Mouse (Mus musculus) liver, postnatal 0 days (tissue): ENCODE measurements around the gene Flot1. TPM values are rescaled to one million over a fixed set of nuclear protein-coding genes. Genes with fewer than 3 reads are reported as not detected.

ENCODE experiments used
- ATAC-seq: fragments of 200-750 bp; cut with Nextera tagmentation; 2 replicates; pipeline ENCODE4 v1.8.0; 2017; ENCODE audit warnings: mild to moderate bottlenecking, moderate library complexity
- DNase-seq: peaks from one replicate; pipeline ENCODE4 v3.0.0-alpha.2; 2016
- H3K27ac ChIP-seq: fragments of 300-500 bp; sonication (generic); 2 replicates; pipeline ENCODE4 v1.5.1; 2014; ENCODE audit warnings: antibody characterized with exemption, moderate library complexity, mild to moderate bottlenecking, low read depth
- H3K27me3 ChIP-seq: fragments of 300-500 bp; sonication (generic); 2 replicates; pipeline ENCODE4 v1.6.1; 2014; ENCODE audit warnings: low read length, control low read depth, mixed read lengths; ENCODE audit not compliant: insufficient read depth
- H3K36me3 ChIP-seq: fragments of 300-500 bp; sonication (generic); replicated peaks from 2 replicates; pipeline ENCODE4 v1.6.1; 2014; ENCODE audit warnings: mild to moderate bottlenecking, control low read depth, low read length, moderate library complexity, mixed read lengths; ENCODE audit not compliant: insufficient read depth
- H3K4me1 ChIP-seq: fragments of 300-500 bp; sonication (generic); 2 replicates; pipeline ENCODE4 v1.6.1; 2014; ENCODE audit warnings: antibody characterized with exemption, mild to moderate bottlenecking, control low read depth; ENCODE audit not compliant: insufficient read depth
- H3K4me2 ChIP-seq: fragments of 300-500 bp; sonication (generic); 2 replicates; pipeline ENCODE4 v1.6.1; 2014; ENCODE audit warnings: low read depth, mild to moderate bottlenecking, low read length, moderate library complexity, mixed read lengths
- H3K4me3 ChIP-seq: fragments of 300-500 bp; sonication (generic); 2 replicates; pipeline ENCODE4 v1.5.1; 2014; ENCODE audit warnings: low read depth, low read length
- H3K9ac ChIP-seq: fragments of 300-500 bp; sonication (generic); replicated peaks from 2 replicates; pipeline ENCODE4 v1.6.1; 2014; ENCODE audit warnings: mild to moderate bottlenecking, moderate library complexity
- H3K9me3 ChIP-seq: fragments of 300-500 bp; sonication (generic); 2 replicates; pipeline ENCODE4 v1.6.1; 2016; ENCODE audit warnings: mild to moderate bottlenecking, control low read depth, low read length, mixed read lengths
- CTCF ChIP-seq: sonication (generic); IDR thresholded peaks from 2 replicates; pipeline ENCODE4 v1.5.1; 2016; ENCODE audit warnings: antibody characterized with exemption, low read depth
- EP300 ChIP-seq: IDR thresholded peaks from 2 replicates; pipeline ENCODE4 v1.6.1; 2016; ENCODE audit warnings: antibody characterized with exemption, low read depth, mild to moderate bottlenecking
- WGBS: fragments of 180-500 bp; shearing (Covaris S2); extraction: QIAGEN DNeasy Blood & Tissue Kit; methylation state at CpG from one replicate; pipeline ENCODE4 v1.1.7; 2014; ENCODE audit not compliant: insufficient replicate concordance; 5-methylcytosine and 5-hydroxymethylcytosine counted together
- polyA plus RNA-seq: library from polyadenylated mRNA; unstranded; fragments of >200 nt; fragmentation: Nextera tagmentation; extraction: Ambion mirVana; gene quantifications from 2 replicates; pipeline ENCODE4 v1.2.1, GENCODE M21; 2015

Flot1 gene
- polyA plus RNA-seq, 1 experiment from 2014 or later, result 31.3 TPM

- Histone ChIP-seq H3K9me3 (no peaks in the 10 kb centered on the region), H3K27ac (no peak overlapping the region), H3K27me3 (no peaks in the 10 kb centered on the region), H3K36me3 (no peaks in the 10 kb centered on the region), H3K9ac (no peak overlapping the region), H3K4me2 (no peak overlapping the region), H3K4me3 (no peak overlapping the region), H3K4me1 (0 out of 2 replicates have a peak, but pooled peaks cover 3% of the 10 kb centered on the region)
- TF ChIP-seq CTCF, result no peak
- TF ChIP-seq EP300, result no peak
- WGBS, result 70% methylated on average over 4 of the region's 4 CpGs
- DNase-seq, result no peak
- no peak for ATAC-seq
Measured at GRCm38 (mm10) chr17:35803858-35804399, 19.1 kb upstream of the Flot1 start.

GRCm38 (mm10) chr17:35808073-35808472, 15.0 kb upstream of the Flot1 start:
- H3K27ac ChIP-seq, result no peak overlapping the region
- no peak overlapping the region for H3K4me3 ChIP-seq
- no peak for TF ChIP-seq CTCF
- no peak for TF ChIP-seq EP300
- DNase-seq (no peak), ATAC-seq (no peak)
- H3K4me1 ChIP-seq, result peaks cover 6% of the 10 kb centered on the region; the same call in 1 of the 2 replicates
- no peaks in the 10 kb centered on the region for H3K9me3 ChIP-seq
- H3K36me3 ChIP-seq, result no peaks in the 10 kb centered on the region
- H3K4me2 ChIP-seq, result no peak overlapping the region
- no peak overlapping the region for H3K9ac ChIP-seq
- 61% methylated on average over 9 of the region's 9 CpGs for WGBS
- no peaks in the 10 kb centered on the region for H3K27me3 ChIP-seq

GRCm38 (mm10) chr17:35809395-35809794, 13.6 kb upstream of the Flot1 start:
- no peaks in the 10 kb centered on the region for H3K36me3 ChIP-seq
- no peaks in the 10 kb centered on the region for H3K9me3 ChIP-seq
- peaks cover 18% of the 10 kb centered on the region for H3K4me1 ChIP-seq
- no peak for ATAC-seq
- no peak overlapping the region for H3K27ac ChIP-seq
- TF ChIP-seq CTCF (no peak), EP300 (no peak)
- no peaks in the 10 kb centered on the region for H3K27me3 ChIP-seq
- no peak overlapping the region for H3K9ac ChIP-seq
- 87% methylated on average over 11 of the region's 11 CpGs for WGBS
- no peak overlapping the region for H3K4me3 ChIP-seq
- no peak overlapping the region for H3K4me2 ChIP-seq
- no peak for DNase-seq

- ATAC-seq (no peak), DNase-seq (no peak)
- no peak overlapping the region for H3K9ac ChIP-seq
- H3K4me1 ChIP-seq, result peaks cover 28% of the 10 kb centered on the region
- H3K27ac ChIP-seq, result no peak overlapping the region
- TF ChIP-seq EP300, result no peak
- no peak for TF ChIP-seq CTCF
- WGBS, result 62% methylated on average over 5 of the region's 5 CpGs
- no peak overlapping the region for H3K4me3 ChIP-seq
- H3K9me3 ChIP-seq, result no peaks in the 10 kb centered on the region
- H3K27me3 ChIP-seq, result no peaks in the 10 kb centered on the region
- no peak overlapping the region for H3K4me2 ChIP-seq
- no peaks in the 10 kb centered on the region for H3K36me3 ChIP-seq
Measured at GRCm38 (mm10) chr17:35810900-35811648, 12.0 kb upstream of the Flot1 start.

- no peak for DNase-seq
- H3K4me3 ChIP-seq, result no peak overlapping the region
- ATAC-seq, result no peak
- H3K27ac ChIP-seq, result no peak overlapping the region
- H3K27me3 ChIP-seq, result no peaks in the 10 kb centered on the region
- H3K9ac ChIP-seq, result no peak overlapping the region
- H3K4me2 ChIP-seq, result no peak overlapping the region
- peaks cover 32% of the 10 kb centered on the region for H3K4me1 ChIP-seq
- no peaks in the 10 kb centered on the region for H3K9me3 ChIP-seq
- WGBS, result 76% methylated on average over 5 of the region's 5 CpGs
- TF ChIP-seq EP300 (no peak), CTCF (no peak)
- H3K36me3 ChIP-seq, result no peaks in the 10 kb centered on the region
Measured at GRCm38 (mm10) chr17:35812307-35812706, 10.7 kb upstream of the Flot1 start.

GRCm38 (mm10) chr17:35812736-35813135, 10.3 kb upstream of the Flot1 start:
- no peaks in the 10 kb centered on the region for H3K36me3 ChIP-seq
- H3K27ac ChIP-seq, result peak overlapping the region; percentile 77
- no peaks in the 10 kb centered on the region for H3K27me3 ChIP-seq
- TF ChIP-seq CTCF, result no peak
- TF ChIP-seq EP300, result no peak
- 69% methylated on average over 6 of the region's 6 CpGs for WGBS
- ATAC-seq (no peak), DNase-seq (no peak)
- no peak overlapping the region for H3K4me2 ChIP-seq
- no peaks in the 10 kb centered on the region for H3K9me3 ChIP-seq
- no peak overlapping the region for H3K4me3 ChIP-seq
- H3K4me1 ChIP-seq, result peaks cover 33% of the 10 kb centered on the region
- no peak overlapping the region for H3K9ac ChIP-seq
